Mouse (Mus musculus) small intestine, adult 2 months (tissue): ENCODE data around the gene Mpo.

Experiments used
- CTCF ChIP-seq: fragments of 200-500 bp; IDR thresholded peaks from 2 replicates; pipeline ENCODE4 v1.5.1; 2012; ENCODE audit warnings: low read depth, mild to moderate bottlenecking, control low read depth, inconsistent platforms, low read length, moderate library complexity, mixed read lengths; ENCODE audit not compliant: insufficient replicate concordance, insufficient read length; ENCODE audit errors: extremely low read depth
- POLR2A ChIP-seq: fragments of 200-500 bp; IDR thresholded peaks from 2 replicates; pipeline ENCODE4 v1.6.1; 2012; ENCODE audit warnings: low read depth, mild to moderate bottlenecking, control low read depth, inconsistent platforms, low read length, moderate library complexity

- TF ChIP-seq POLR2A (no peak), CTCF (no peak)
Measured at GRCm38 (mm10) chr11:87756251-87756820, 37.0 kb upstream of the Mpo start.
